Mouse (Mus musculus): ENCODE results near the gene Zic2. TPM values are rescaled to one million over a fixed set of nuclear protein-coding genes. Genes with fewer than 3 reads are reported as not detected.

The Zic2 gene
- polyA plus RNA-seq, 1 experiment from 2014 or later, result 11.4 TPM

GRCm38 (mm10) chr14:122464763-122465741 lies 10.2 kb upstream of the Zic2 start, which contains the start of gene Zic5:
Gene Zic5 (minus strand): TSS chr14:122465677.
- DNase-seq (ENCODE audit: low spot score), result peak; percentile 60
- H3K9ac ChIP-seq, result peak within 1 kb of the TSS; percentile 74
- H3K27ac ChIP-seq, result peak within 1 kb of the TSS; percentile 90
- under 1% methylated on average over 54 of the region's 62 CpGs for WGBS
- H3K36me3 ChIP-seq (replicated peaks; ENCODE audit: control insufficient read depth, insufficient read depth), result no peaks in the 10 kb centered on the region
- no peaks in the 10 kb centered on the region for H3K9me3 ChIP-seq (ENCODE audit: control insufficient read depth, low read length)
- peak within 1 kb of the TSS; percentile 64 for H3K4me2 ChIP-seq (replicated peaks)
- peaks cover 12% of the 10 kb centered on the region; the same call in 1 of the 2 replicates for H3K4me1 ChIP-seq (replicated peaks; ENCODE audit: control insufficient read depth, insufficient read depth, low read length)
- H3K4me3 ChIP-seq (replicated peaks; ENCODE audit: low read length), result peak within 1 kb of the TSS; percentile 48
- peaks cover 89% of the 10 kb centered on the region for H3K27me3 ChIP-seq (ENCODE audit: control insufficient read depth, insufficient read depth, low read length)
- ATAC-seq (ENCODE audit: low FRiP score), result peak; percentile 81

- H3K27me3 ChIP-seq (ENCODE audit: control insufficient read depth, insufficient read depth, low read length), result peaks cover 92% of the 10 kb centered on the region
- H3K9me3 ChIP-seq (ENCODE audit: control insufficient read depth, low read length), result no peaks in the 10 kb centered on the region
- no peak overlapping the region for H3K9ac ChIP-seq
- H3K4me1 ChIP-seq (replicated peaks; ENCODE audit: control insufficient read depth, insufficient read depth, low read length), result peaks cover 12% of the 10 kb centered on the region; the same call in 1 of the 2 replicates
- DNase-seq (ENCODE audit: low spot score), result no peak
- no peaks in the 10 kb centered on the region for H3K36me3 ChIP-seq (replicated peaks; ENCODE audit: control insufficient read depth, insufficient read depth)
- H3K4me3 ChIP-seq (replicated peaks; ENCODE audit: low read length), result peak overlapping the region; percentile 48
- H3K27ac ChIP-seq, result peak overlapping the region; percentile 26; the same call in 1 of the 2 replicates
- ATAC-seq (ENCODE audit: low FRiP score), result no peak; the same call in 1 of the 2 replicates
- 23% methylated on average over 13 of the region's 13 CpGs for WGBS
- peak overlapping the region; percentile 64 for H3K4me2 ChIP-seq (replicated peaks)
These were observed 9.2 kb upstream of the Zic2 start for GRCm38 (mm10) chr14:122465931-122466490.

GRCm38 (mm10) chr14:122466756-122467362 lies 8.4 kb upstream of the Zic2 start:
- WGBS, result 38% methylated on average over 7 of the region's 7 CpGs
- Histone ChIP-seq H3K4me2 (replicated peaks) (peak overlapping the region; percentile 64), H3K27me3 (ENCODE audit: control insufficient read depth, insufficient read depth, low read length) (peaks cover 92% of the 10 kb centered on the region), H3K4me1 (replicated peaks; ENCODE audit: control insufficient read depth, insufficient read depth, low read length) (peaks cover 12% of the 10 kb centered on the region; the same call in 1 of the 2 replicates), H3K36me3 (replicated peaks; ENCODE audit: control insufficient read depth, insufficient read depth) (no peaks in the 10 kb centered on the region), H3K27ac (no peak overlapping the region), H3K4me3 (replicated peaks; ENCODE audit: low read length) (no peak overlapping the region), H3K9ac (no peak overlapping the region), H3K9me3 (ENCODE audit: control insufficient read depth, low read length) (no peaks in the 10 kb centered on the region)
- no peak for DNase-seq (ENCODE audit: low spot score)
- no peak for ATAC-seq (ENCODE audit: low FRiP score)

GRCm38 (mm10) chr14:122467926-122468841 lies 7.1 kb upstream of the Zic2 start:
- peak overlapping the region; percentile 50 for H3K4me2 ChIP-seq (replicated peaks)
- H3K27ac ChIP-seq, result peak overlapping the region; percentile 74
- ATAC-seq (ENCODE audit: low FRiP score) (no peak), DNase-seq (ENCODE audit: low spot score) (peak; percentile 38)
- H3K9ac ChIP-seq, result peak overlapping the region; percentile 49
- H3K4me1 ChIP-seq (replicated peaks; ENCODE audit: control insufficient read depth, insufficient read depth, low read length), result peaks cover 12% of the 10 kb centered on the region; the same call in 1 of the 2 replicates
- WGBS, result 9% methylated on average over 23 of the region's 23 CpGs
- H3K27me3 ChIP-seq (ENCODE audit: control insufficient read depth, insufficient read depth, low read length), result peaks cover 83% of the 10 kb centered on the region
- no peaks in the 10 kb centered on the region for H3K36me3 ChIP-seq (replicated peaks; ENCODE audit: control insufficient read depth, insufficient read depth)
- H3K4me3 ChIP-seq (replicated peaks; ENCODE audit: low read length), result 0 out of 2 replicates have a peak overlapping the region, but pooled peaks have one; percentile 2
- no peaks in the 10 kb centered on the region for H3K9me3 ChIP-seq (ENCODE audit: control insufficient read depth, low read length)

- Histone ChIP-seq H3K4me3 (replicated peaks; ENCODE audit: low read length) (peak overlapping the region; percentile 14; the same call in 1 of the 2 replicates), H3K4me2 (replicated peaks) (peak overlapping the region; percentile 50), H3K27ac (peak overlapping the region; percentile 74), H3K4me1 (replicated peaks; ENCODE audit: control insufficient read depth, insufficient read depth, low read length) (peaks cover 7% of the 10 kb centered on the region; the same call in 1 of the 2 replicates), H3K9ac (peak overlapping the region; percentile 49), H3K36me3 (replicated peaks; ENCODE audit: control insufficient read depth, insufficient read depth) (no peaks in the 10 kb centered on the region), H3K9me3 (ENCODE audit: control insufficient read depth, low read length) (no peaks in the 10 kb centered on the region), H3K27me3 (ENCODE audit: control insufficient read depth, insufficient read depth, low read length) (peaks cover 80% of the 10 kb centered on the region)
- DNase-seq (ENCODE audit: low spot score) (peak; percentile 41), ATAC-seq (ENCODE audit: low FRiP score) (no peak)
- WGBS, result 3% methylated on average over 28 of the region's 28 CpGs
These were observed 6.1 kb upstream of the Zic2 start for GRCm38 (mm10) chr14:122468971-122469755.

GRCm38 (mm10) chr14:122471449-122472085 lies 3.7 kb upstream of the Zic2 start:
- no peaks in the 10 kb centered on the region for H3K9me3 ChIP-seq (ENCODE audit: control insufficient read depth, low read length)
- H3K36me3 ChIP-seq (replicated peaks; ENCODE audit: control insufficient read depth, insufficient read depth), result no peaks in the 10 kb centered on the region
- DNase-seq (ENCODE audit: low spot score), result no peak
- H3K27ac ChIP-seq, result peak overlapping the region; percentile 82
- peak overlapping the region; percentile 31; the same call in 1 of the 2 replicates for H3K9ac ChIP-seq
- H3K27me3 ChIP-seq (ENCODE audit: control insufficient read depth, insufficient read depth, low read length), result peaks cover 68% of the 10 kb centered on the region
- WGBS, result 10% methylated on average over 31 of the region's 31 CpGs
- H3K4me2 ChIP-seq (replicated peaks), result peak overlapping the region; percentile 55
- ATAC-seq (ENCODE audit: low FRiP score), result no peak
- peak overlapping the region; percentile 51; the same call in 1 of the 2 replicates for H3K4me3 ChIP-seq (replicated peaks; ENCODE audit: low read length)
- peaks cover 6% of the 10 kb centered on the region; the same call in 1 of the 2 replicates for H3K4me1 ChIP-seq (replicated peaks; ENCODE audit: control insufficient read depth, insufficient read depth, low read length)

GRCm38 (mm10) chr14:122472161-122472560 lies 3.1 kb upstream of the Zic2 start:
- Histone ChIP-seq H3K27me3 (ENCODE audit: control insufficient read depth, insufficient read depth, low read length) (peaks cover 62% of the 10 kb centered on the region), H3K4me2 (replicated peaks) (peak overlapping the region; percentile 55)
- no peak for ATAC-seq (ENCODE audit: low FRiP score)

More at GRCm38 (mm10) chr14:122472161-122472560, 3.1 kb upstream of the Zic2 start:
- peaks cover 6% of the 10 kb centered on the region; the same call in 1 of the 2 replicates for H3K4me1 ChIP-seq (replicated peaks; ENCODE audit: control insufficient read depth, insufficient read depth, low read length)
- no peaks in the 10 kb centered on the region for H3K9me3 ChIP-seq (ENCODE audit: control insufficient read depth, low read length)
- H3K27ac ChIP-seq, result peak overlapping the region; percentile 82
- H3K36me3 ChIP-seq (replicated peaks; ENCODE audit: control insufficient read depth, insufficient read depth), result no peaks in the 10 kb centered on the region
- no peak for DNase-seq (ENCODE audit: low spot score)
- H3K4me3 ChIP-seq (replicated peaks; ENCODE audit: low read length), result peak overlapping the region; percentile 51
- H3K9ac ChIP-seq, result peak overlapping the region; percentile 52
- 2% methylated on average over 13 of the region's 13 CpGs for WGBS

Data from hindbrain, embryonic 14.5 days (tissue).